Mouse (Mus musculus) hindbrain, embryonic 16.5 days (tissue): ENCODE data around the gene Slamf7. TPM values are rescaled to one million over a fixed set of nuclear protein-coding genes. Genes with fewer than 3 reads are reported as not detected.

ENCODE experiments used
- ATAC-seq: fragments of 200-750 bp; cut with Nextera tagmentation; 2 replicates; pipeline ENCODE4 v1.8.0; 2017; ENCODE audit warnings: moderate TSS enrichment, moderate library complexity
- H3K27ac ChIP-seq: fragments of 300-500 bp; sonication (generic); 2 replicates; pipeline ENCODE4 v1.5.1; 2014; ENCODE audit warnings: low read depth, mild to moderate bottlenecking, control low read depth, low read length, moderate library complexity
- H3K27me3 ChIP-seq: fragments of 300-500 bp; sonication (generic); replicated peaks from 2 replicates; pipeline ENCODE4 v1.6.1; 2014; ENCODE audit warnings: low read length; ENCODE audit not compliant: control insufficient read depth, insufficient read depth
- H3K36me3 ChIP-seq: fragments of 300-500 bp; sonication (generic); 2 replicates; pipeline ENCODE4 v1.6.1; 2014; ENCODE audit warnings: mild to moderate bottlenecking, low read length, moderate library complexity, mixed read lengths; ENCODE audit not compliant: control insufficient read depth, insufficient read depth
- H3K4me1 ChIP-seq: fragments of 300-500 bp; sonication (generic); 2 replicates; pipeline ENCODE4 v1.6.1; 2014; ENCODE audit warnings: low read depth, low read length; ENCODE audit not compliant: control insufficient read depth, insufficient read depth
- H3K4me2 ChIP-seq: fragments of 300-500 bp; sonication (generic); 2 replicates; pipeline ENCODE4 v1.6.1; 2014; ENCODE audit warnings: mild to moderate bottlenecking, low read length, control low read depth, moderate library complexity
- H3K4me3 ChIP-seq: fragments of 300-500 bp; sonication (generic); 2 replicates; pipeline ENCODE4 v1.5.1; 2014; ENCODE audit warnings: mild to moderate bottlenecking, low read length, control low read depth, moderate library complexity
- H3K9ac ChIP-seq: fragments of 300-500 bp; sonication (generic); 2 replicates; pipeline ENCODE4 v1.6.1; 2014; ENCODE audit warnings: low read depth, mild to moderate bottlenecking, control low read depth, low read length, moderate library complexity
- H3K9me3 ChIP-seq: fragments of 300-500 bp; sonication (generic); 2 replicates; pipeline ENCODE4 v1.6.1; 2014; ENCODE audit warnings: mild to moderate bottlenecking, low read length, moderate library complexity; ENCODE audit not compliant: control insufficient read depth
- WGBS: fragments of 180-500 bp; shearing (Covaris S2); extraction: QIAGEN DNeasy Blood & Tissue Kit; methylation state at CpG from one replicate; pipeline ENCODE4 v1.1.7; 2014; 5-methylcytosine and 5-hydroxymethylcytosine counted together
- polyA plus RNA-seq: library from polyadenylated mRNA; unstranded; fragments of >200 nt; fragmentation: Nextera tagmentation; extraction: Ambion mirVana; gene quantifications from 2 replicates; pipeline ENCODE4 v1.2.1, GENCODE M21; 2015

Gene Slamf7
- 0.12 TPM in 1 of 2 replicates, not detected in the other for polyA plus RNA-seq

GRCm38 (mm10) chr1:171652734-171653133 is at the start of gene Slamf7:
Gene Slamf7, minus strand, starts transcription at chr1:171653035.
- Histone ChIP-seq H3K36me3 (no peaks in the 10 kb centered on the region), H3K9me3 (no peaks in the 10 kb centered on the region), H3K4me1 (no peaks in the 10 kb centered on the region), H3K9ac (no peak within 1 kb of the TSS), H3K4me2 (no peak within 1 kb of the TSS), H3K4me3 (no peak within 1 kb of the TSS), H3K27ac (no peak within 1 kb of the TSS), H3K27me3 (no peaks in the 10 kb centered on the region)
- ATAC-seq = no peak
- 84% methylated on average over 5 of the region's 5 CpGs for WGBS

GRCm38 (mm10) chr1:171698983-171699382 is 46.1 kb upstream of the Slamf7 start:
- H3K9me3 ChIP-seq = no peaks in the 10 kb centered on the region
- H3K4me1 ChIP-seq = no peaks in the 10 kb centered on the region
- no peaks in the 10 kb centered on the region for H3K27me3 ChIP-seq
- H3K27ac ChIP-seq = no peak overlapping the region
- no peak overlapping the region for H3K4me3 ChIP-seq
- WGBS = 20% methylated on average over 6 of the region's 6 CpGs
- H3K4me2 ChIP-seq = no peak overlapping the region
- no peak; the same call in 1 of the 2 replicates for ATAC-seq
- H3K36me3 ChIP-seq = no peaks in the 10 kb centered on the region
- no peak overlapping the region for H3K9ac ChIP-seq

- no peak for ATAC-seq
- WGBS = 92% methylated on average over 1 of the region's 1 CpGs
- Histone ChIP-seq H3K27ac (no peak overlapping the region), H3K27me3 (no peaks in the 10 kb centered on the region), H3K4me1 (no peaks in the 10 kb centered on the region), H3K9ac (no peak overlapping the region), H3K36me3 (no peaks in the 10 kb centered on the region), H3K4me3 (no peak overlapping the region), H3K9me3 (no peaks in the 10 kb centered on the region), H3K4me2 (no peak overlapping the region)
These were observed 41.1 kb upstream of the Slamf7 start for GRCm38 (mm10) chr1:171693918-171694317.

GRCm38 (mm10) chr1:171687320-171687719 is 34.5 kb upstream of the Slamf7 start:
- WGBS = 85% methylated on average over 4 of the region's 4 CpGs
- Histone ChIP-seq H3K9me3 (no peaks in the 10 kb centered on the region), H3K4me1 (no peaks in the 10 kb centered on the region), H3K27ac (no peak overlapping the region), H3K9ac (no peak overlapping the region), H3K4me3 (no peak overlapping the region), H3K4me2 (no peak overlapping the region), H3K36me3 (no peaks in the 10 kb centered on the region), H3K27me3 (no peaks in the 10 kb centered on the region)
- ATAC-seq = no peak

GRCm38 (mm10) chr1:171684923-171685322 is 32.1 kb upstream of the Slamf7 start:
- WGBS = 94% methylated on average over 9 of the region's 9 CpGs
- Histone ChIP-seq H3K4me2 (no peak overlapping the region), H3K27me3 (no peaks in the 10 kb centered on the region), H3K27ac (no peak overlapping the region), H3K4me3 (no peak overlapping the region), H3K9me3 (no peaks in the 10 kb centered on the region), H3K9ac (no peak overlapping the region), H3K4me1 (no peaks in the 10 kb centered on the region), H3K36me3 (no peaks in the 10 kb centered on the region)
- no peak for ATAC-seq

- WGBS = 91% methylated on average over 14 of the region's 14 CpGs
- no peak for ATAC-seq
- Histone ChIP-seq H3K36me3 (no peaks in the 10 kb centered on the region), H3K4me2 (no peak within 1 kb of the TSS), H3K27ac (no peak within 1 kb of the TSS), H3K4me1 (no peaks in the 10 kb centered on the region), H3K9ac (no peak within 1 kb of the TSS), H3K4me3 (no peak within 1 kb of the TSS), H3K9me3 (no peaks in the 10 kb centered on the region), H3K27me3 (no peaks in the 10 kb centered on the region)
These were observed 28.9 kb upstream of the Slamf7 start, which contains the start of gene Cd48 for GRCm38 (mm10) chr1:171681531-171682299. Gene Cd48, plus strand, starts transcription at chr1:171682009.

- H3K9me3 ChIP-seq = no peaks in the 10 kb centered on the region
These were observed 28.2 kb upstream of the Slamf7 start for GRCm38 (mm10) chr1:171681009-171681408.

GRCm38 (mm10) chr1:171677721-171678120 is 24.9 kb upstream of the Slamf7 start:
- WGBS = 79% methylated on average over 1 of the region's 1 CpGs

More at GRCm38 (mm10) chr1:171681009-171681408, 28.2 kb upstream of the Slamf7 start:
- Histone ChIP-seq H3K4me1 (no peaks in the 10 kb centered on the region), H3K27ac (no peak overlapping the region), H3K27me3 (no peaks in the 10 kb centered on the region), H3K36me3 (no peaks in the 10 kb centered on the region), H3K4me3 (no peak overlapping the region), H3K9ac (no peak overlapping the region), H3K4me2 (no peak overlapping the region)
- no peak for ATAC-seq
- 90% methylated on average over 7 of the region's 7 CpGs for WGBS

GRCm38 (mm10) chr1:171674467-171674866 is 21.6 kb upstream of the Slamf7 start:
- H3K36me3 ChIP-seq = no peaks in the 10 kb centered on the region
- WGBS = 74% methylated on average over 1 of the region's 1 CpGs
- H3K27ac ChIP-seq = no peak overlapping the region
- no peak overlapping the region for H3K4me2 ChIP-seq
- H3K27me3 ChIP-seq = no peaks in the 10 kb centered on the region
- ATAC-seq = no peak
- H3K9ac ChIP-seq = no peak overlapping the region
- no peaks in the 10 kb centered on the region for H3K4me1 ChIP-seq
- H3K4me3 ChIP-seq = no peak overlapping the region
- H3K9me3 ChIP-seq = no peaks in the 10 kb centered on the region

More at GRCm38 (mm10) chr1:171677721-171678120, 24.9 kb upstream of the Slamf7 start:
- ATAC-seq = no peak
- no peaks in the 10 kb centered on the region for H3K4me1 ChIP-seq
- H3K36me3 ChIP-seq = no peaks in the 10 kb centered on the region
- no peaks in the 10 kb centered on the region for H3K9me3 ChIP-seq
- H3K4me3 ChIP-seq = no peak overlapping the region
- no peaks in the 10 kb centered on the region for H3K27me3 ChIP-seq
- no peak overlapping the region for H3K4me2 ChIP-seq
- H3K27ac ChIP-seq = no peak overlapping the region
- H3K9ac ChIP-seq = no peak overlapping the region
